ENCODE assay signal across 29 mouse cellular contexts in genomic region chr14:31803791-31804190, GRCm38 (mm10). TPM values are rescaled to one million over a fixed set of nuclear protein-coding genes. Genes with fewer than 3 reads are reported as not detected.
DNase-seq lines count a peak whose midpoint lies in the region; ATAC-seq and TF ChIP-seq lines count a peak whose summit lies in the region.
"Had no signal": no experiment of that assay in that cellular context is flagged by ENCODE, and none has a peak within 500 bp of the region (broad histone marks: within the 10 kb centered on the region; RNA-seq: fewer than 3 reads in every experiment).

No protein-coding gene starts in this region.

- H3K4me1 ChIP-seq in forebrain, embryonic 12.5 days = peaks cover 7% of the 10 kb centered on the region
- no peaks in the 10 kb centered on the region for H3K4me1 ChIP-seq in forebrain, embryonic 11.5 days (replicated peaks; ENCODE audit: control insufficient read depth, insufficient read depth, low read length)
- peaks cover 9% of the 10 kb centered on the region for H3K4me1 ChIP-seq in heart, embryonic 16.5 days (ENCODE audit: control insufficient read depth, insufficient read depth, low read length)
- peaks cover 10% of the 10 kb centered on the region for H3K4me1 ChIP-seq in midbrain, embryonic 13.5 days (replicated peaks)
- H3K4me1 ChIP-seq in midbrain, postnatal 0 days (ENCODE audit: insufficient read depth, low read length) = no peaks in the 10 kb centered on the region
- H3K4me1 ChIP-seq: lung, embryonic 15.5 days had no signal

- H3K4me3 ChIP-seq in forebrain, embryonic 12.5 days (replicated peaks) = no peak overlapping the region
- H3K4me3 ChIP-seq in forebrain, embryonic 11.5 days (ENCODE audit: low read depth, low read length) = no peak overlapping the region
- H3K4me3 ChIP-seq in heart, embryonic 16.5 days (ENCODE audit: low read length) = no peak overlapping the region
- no peak overlapping the region for H3K4me3 ChIP-seq in midbrain, embryonic 13.5 days (replicated peaks)
- H3K4me3 ChIP-seq in midbrain, postnatal 0 days (ENCODE audit: low read depth, low read length) = no peak overlapping the region
- H3K4me3 ChIP-seq: embryonic facial prominence, embryonic 12.5 days; hindbrain, embryonic 13.5 days; left cerebral cortex, adult 2 months; limb, embryonic 15.5 days; lung, embryonic 15.5 days; neural tube, embryonic 15.5 days had no signal

- no peaks in the 10 kb centered on the region for H3K27me3 ChIP-seq in forebrain, embryonic 12.5 days
- no peaks in the 10 kb centered on the region for H3K27me3 ChIP-seq in forebrain, embryonic 11.5 days (ENCODE audit: control insufficient read depth, insufficient read depth, low read length)
- no peaks in the 10 kb centered on the region for H3K27me3 ChIP-seq in heart, embryonic 16.5 days (ENCODE audit: control insufficient read depth, insufficient read depth, low read length)
- H3K27me3 ChIP-seq in midbrain, embryonic 13.5 days = no peaks in the 10 kb centered on the region
- H3K27me3 ChIP-seq in midbrain, postnatal 0 days (ENCODE audit: insufficient read depth, low read length) = no peaks in the 10 kb centered on the region
- H3K27me3 ChIP-seq: embryonic facial prominence, embryonic 12.5 days; hindbrain, embryonic 13.5 days; limb, embryonic 15.5 days; lung, embryonic 15.5 days; neural tube, embryonic 15.5 days had no signal

- no peak overlapping the region for H3K9ac ChIP-seq in forebrain, embryonic 12.5 days
- no peak overlapping the region for H3K9ac ChIP-seq in forebrain, embryonic 11.5 days (ENCODE audit: low read length)
- H3K9ac ChIP-seq in heart, embryonic 16.5 days (ENCODE audit: low read length) = no peak overlapping the region
- H3K9ac ChIP-seq in midbrain, embryonic 13.5 days (replicated peaks) = 0 out of 2 replicates have a peak overlapping the region, but pooled peaks have one; percentile 16
- H3K9ac ChIP-seq in midbrain, postnatal 0 days (replicated peaks; ENCODE audit: low read length, poor library complexity, severe bottlenecking) = no peak overlapping the region
- H3K9ac ChIP-seq: embryonic facial prominence, embryonic 12.5 days; forebrain, postnatal 0 days; hindbrain, embryonic 13.5 days; limb, embryonic 15.5 days; liver, embryonic 14.5 days; lung, embryonic 15.5 days; neural tube, embryonic 15.5 days had no signal

- ATAC-seq in forebrain, embryonic 12.5 days (ENCODE audit: low FRiP score) = no peak
- ATAC-seq in forebrain, embryonic 11.5 days (replicated peaks; ENCODE audit: low FRiP score) = no peak
- ATAC-seq in heart, embryonic 16.5 days (replicated peaks; ENCODE audit: extremely low read depth, insufficient read depth, low FRiP score) = peak; percentile 10; the same call in 1 of the 2 replicates
- ATAC-seq in midbrain, embryonic 13.5 days = no peak
- no peak for ATAC-seq in midbrain, postnatal 0 days (ENCODE audit: low FRiP score)
- ATAC-seq in erythroblast, adult 5-6 weeks (replicated peaks; ENCODE audit: low FRiP score, poor library complexity, severe bottlenecking) = no peak
- ATAC-seq: CD4-positive, CD25-positive, alpha-beta regulatory T cell, adult 4 months; forebrain, postnatal 0 days had no signal

- no peak overlapping the region for H3K4me2 ChIP-seq in forebrain, embryonic 12.5 days
- H3K4me2 ChIP-seq in forebrain, embryonic 11.5 days (ENCODE audit: low read depth, low read length, severe bottlenecking) = no peak overlapping the region
- H3K4me2 ChIP-seq in heart, embryonic 16.5 days (ENCODE audit: low read depth, low read length) = no peak overlapping the region
- H3K4me2 ChIP-seq in midbrain, embryonic 13.5 days (replicated peaks) = no peak overlapping the region
- H3K4me2 ChIP-seq in midbrain, postnatal 0 days (ENCODE audit: low read depth, low read length, poor library complexity, severe bottlenecking) = no peak overlapping the region
- H3K4me2 ChIP-seq: embryonic facial prominence, embryonic 12.5 days; hindbrain, embryonic 13.5 days; limb, embryonic 15.5 days; lung, embryonic 15.5 days; neural tube, embryonic 15.5 days had no signal

- TF ChIP-seq CTCF in midbrain, postnatal 0 days (IDR thresholded peaks at IDR 0.05) = no peak

- 34% methylated on average over 2 of the region's 2 CpGs for WGBS in forebrain, embryonic 12.5 days
- WGBS in forebrain, embryonic 11.5 days = 29% methylated on average over 2 of the region's 2 CpGs
- 36% methylated on average over 2 of the region's 2 CpGs for WGBS in heart, embryonic 16.5 days
- WGBS in midbrain, embryonic 13.5 days = 21% methylated on average over 2 of the region's 2 CpGs
- WGBS in midbrain, postnatal 0 days = 15% methylated on average over 2 of the region's 2 CpGs

- H3K27ac ChIP-seq in forebrain, embryonic 12.5 days = 0 out of 2 replicates have a peak overlapping the region, but pooled peaks have one; percentile 53
- no peak overlapping the region for H3K27ac ChIP-seq in forebrain, embryonic 11.5 days (ENCODE audit: low read depth, low read length)
- H3K27ac ChIP-seq in heart, embryonic 16.5 days (ENCODE audit: low read length) = no peak overlapping the region
- no peak overlapping the region for H3K27ac ChIP-seq in midbrain, embryonic 13.5 days
- H3K27ac ChIP-seq in midbrain, postnatal 0 days (ENCODE audit: low read depth, low read length) = no peak overlapping the region
- H3K27ac ChIP-seq: embryonic facial prominence, embryonic 12.5 days; hindbrain, embryonic 13.5 days; left cerebral cortex, adult 2 months; limb, embryonic 15.5 days; liver, embryonic 14.5 days; lung, embryonic 15.5 days; neural tube, embryonic 15.5 days had no signal

- H3K9me3 ChIP-seq in forebrain, embryonic 12.5 days = peaks cover 2% of the 10 kb centered on the region; the same call in 1 of the 2 replicates
- no peaks in the 10 kb centered on the region for H3K9me3 ChIP-seq in forebrain, embryonic 11.5 days (ENCODE audit: control insufficient read depth, low read length)
- H3K9me3 ChIP-seq in heart, embryonic 16.5 days (replicated peaks; ENCODE audit: control insufficient read depth, low read length) = 0 out of 2 replicates have a peak, but pooled peaks cover 2% of the 10 kb centered on the region
- H3K9me3 ChIP-seq in midbrain, embryonic 13.5 days = peaks cover 4% of the 10 kb centered on the region; the same call in 1 of the 2 replicates
- no peaks in the 10 kb centered on the region for H3K9me3 ChIP-seq in midbrain, postnatal 0 days (ENCODE audit: low read length)
- H3K9me3 ChIP-seq: embryonic facial prominence, embryonic 12.5 days; hindbrain, embryonic 13.5 days; limb, embryonic 15.5 days; lung, embryonic 15.5 days; neural tube, embryonic 15.5 days had no signal

- DNase-seq in forebrain, embryonic 11.5 days (ENCODE audit: low spot score) = no peak
- DNase-seq in heart, postnatal 4 days = no peak
- DNase-seq in midbrain, postnatal 0 days (ENCODE audit: low spot score) = no peak
- DNase-seq in R1 (ENCODE audit: low read depth, low spot score) = peak; percentile 14
- DNase-seq: adrenal gland, postnatal 10 days; cerebellum, adult 18-20 months; cerebellum, postnatal 14 days; forebrain, postnatal 0 days; gastrocnemius, postnatal 14 days; heart, adult 11 months; kidney, adult 2 months; kidney, postnatal 10 days; lung, postnatal 36 days; right cerebral cortex, adult 18-20 months; right cerebral cortex, postnatal 4 days; thymus, adult 18-20 months; thymus, postnatal 4 days had no signal

- no peaks in the 10 kb centered on the region; the same call in 1 of the 2 replicates for H3K36me3 ChIP-seq in forebrain, embryonic 12.5 days (replicated peaks)
- no peaks in the 10 kb centered on the region for H3K36me3 ChIP-seq in forebrain, embryonic 11.5 days (ENCODE audit: control insufficient read depth, insufficient read depth, low read length)
- H3K36me3 ChIP-seq in heart, embryonic 16.5 days (ENCODE audit: control insufficient read depth, insufficient read depth) = no peaks in the 10 kb centered on the region
- H3K36me3 ChIP-seq in midbrain, embryonic 13.5 days = no peaks in the 10 kb centered on the region
- H3K36me3 ChIP-seq in midbrain, postnatal 0 days (ENCODE audit: insufficient read depth, low read length) = no peaks in the 10 kb centered on the region
- H3K36me3 ChIP-seq: embryonic facial prominence, embryonic 12.5 days; limb, embryonic 15.5 days; lung, embryonic 15.5 days; neural tube, embryonic 15.5 days had no signal

RNA-seq across cellular contexts. Expression of gene Ankrd28, which starts 26.7 kb away (rescaled TPM):
- 16.4 and 16.7 TPM in 2 replicates for polyA plus RNA-seq in forebrain, embryonic 12.5 days (2016; fragmentation: Nextera tagmentation; extraction: Ambion mirVana)
- 13.8 and 14.1 TPM in 2 replicates for polyA plus RNA-seq in forebrain, embryonic 11.5 days (2014; fragmentation: Nextera tagmentation; extraction: Ambion mirVana)
- 5.3 TPM in 2 replicates for polyA plus RNA-seq in heart, embryonic 16.5 days (2015; fragmentation: Nextera tagmentation; extraction: Ambion mirVana)
- total RNA-seq in heart, postnatal 4 days (2021) = 10 to 100 TPM; 48.8 to 52.3 TPM
- polyA plus RNA-seq in midbrain, embryonic 13.5 days (2015; fragmentation: Nextera tagmentation; extraction: Ambion mirVana) = 9.9 and 11.1 TPM in 2 replicates
- total RNA-seq in midbrain, postnatal 0 days (2014; rRNA removed) = 28.0 and 33.7 TPM in 2 replicates
- 6.9 and 7.3 TPM in 2 replicates for polyA plus RNA-seq in midbrain, postnatal 0 days (2015; fragmentation: Nextera tagmentation; extraction: Ambion mirVana)
- 79.4 and 80.5 TPM in 2 replicates for total RNA-seq in erythroblast, adult 5-6 weeks (2015; ENCODE audit: low replicate concordance)
- 147 and 157 TPM in 2 replicates for total RNA-seq in erythroblast, adult 5-6 weeks (2017; ENCODE audit: low replicate concordance)
